Mouse (Mus musculus): ENCODE results near the gene AI661453.
A peak's percentile ranks its signal among the peaks of the same experiment; 100 is the strongest.

Gene AI661453

GRCm38 (mm10) chr17:47501531-47501930 is 65.1 kb downstream of the AI661453 start:
- DNase-seq (ENCODE audit: low read depth, low spot score): no peak

DNA sequence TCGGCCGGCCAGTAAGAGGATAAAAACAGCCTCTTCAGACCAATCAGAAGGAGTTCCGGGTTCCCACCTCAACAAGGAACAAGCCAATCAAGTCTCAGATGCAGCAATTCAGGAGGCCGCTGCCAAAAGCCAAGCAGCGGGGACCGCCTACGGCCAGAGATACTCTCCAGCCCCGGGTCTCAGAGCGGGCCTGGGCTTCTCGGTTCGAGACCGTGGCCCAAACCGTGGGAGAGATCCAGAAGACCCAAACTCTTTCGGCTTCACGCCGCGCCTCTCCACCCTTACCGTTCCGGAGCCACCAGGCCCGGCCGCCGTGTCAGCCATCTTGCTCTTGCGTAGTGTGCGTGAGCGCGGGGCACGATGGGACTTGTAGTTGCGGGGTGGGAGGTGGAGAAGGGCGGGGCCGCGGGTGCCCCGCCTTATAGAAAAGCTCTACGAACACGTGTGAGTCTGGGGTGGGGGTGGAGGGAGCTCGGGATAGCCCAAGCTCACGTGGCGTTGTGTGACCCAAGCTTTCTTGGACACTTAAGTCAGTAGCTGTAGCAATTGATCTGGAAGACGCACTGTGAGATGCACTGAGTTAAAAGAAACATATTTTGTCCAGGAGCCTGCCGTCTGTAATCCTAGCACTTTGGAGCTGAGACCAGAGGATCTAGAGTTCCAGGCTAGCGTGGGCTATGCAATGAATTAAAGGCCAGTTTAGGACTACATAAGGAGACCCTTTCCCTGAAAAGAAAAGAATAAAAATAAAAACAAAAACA is 65.7 kb downstream of the AI661453 start, which contains the start of gene Taf8:
TSS of gene Taf8 (minus strand) at position 347 of the 761 bp plus-strand sequence.
- peak; percentile 99 for DNase-seq (ENCODE audit: low read depth, low spot score)

GRCm38 (mm10) chr17:47502707-47503045 is 66.3 kb downstream of the AI661453 start:
- DNase-seq (ENCODE audit: low read depth, low spot score): peak; percentile 81

- DNase-seq (ENCODE audit: low read depth, low spot score): peak; percentile 91
Measured at GRCm38 (mm10) chr17:47503689-47504088, 67.3 kb downstream of the AI661453 start.

GRCm38 (mm10) chr17:47504228-47504627 is 67.8 kb downstream of the AI661453 start:
- no peak for DNase-seq (ENCODE audit: low read depth, low spot score)

DNA sequence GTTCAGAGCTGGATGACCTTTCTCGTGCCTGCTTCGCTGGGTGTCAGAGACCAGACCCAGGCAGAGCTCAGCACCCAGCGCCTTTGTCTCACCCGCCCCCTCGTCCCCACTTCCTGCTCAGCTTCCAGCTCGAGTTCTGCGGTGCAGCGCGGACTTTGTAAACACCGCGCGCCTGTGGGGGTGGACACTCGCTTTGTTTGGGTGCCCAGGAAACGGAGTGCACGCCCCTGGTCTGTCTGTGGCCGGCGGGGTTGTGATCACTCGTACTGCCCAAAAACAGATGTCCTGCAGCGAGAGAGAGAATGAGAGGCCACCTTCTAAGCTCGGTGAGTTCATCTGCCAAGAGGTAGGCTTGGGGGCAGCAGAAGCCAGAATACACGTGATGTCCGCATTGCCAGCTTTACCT is 68.5 kb downstream of the AI661453 start, which contains the start of gene Ccnd3:
TSS of gene Ccnd3 (plus strand) at position 111 of the 406 bp plus-strand sequence.
- no peak for DNase-seq (ENCODE audit: low read depth, low spot score)

DNA sequence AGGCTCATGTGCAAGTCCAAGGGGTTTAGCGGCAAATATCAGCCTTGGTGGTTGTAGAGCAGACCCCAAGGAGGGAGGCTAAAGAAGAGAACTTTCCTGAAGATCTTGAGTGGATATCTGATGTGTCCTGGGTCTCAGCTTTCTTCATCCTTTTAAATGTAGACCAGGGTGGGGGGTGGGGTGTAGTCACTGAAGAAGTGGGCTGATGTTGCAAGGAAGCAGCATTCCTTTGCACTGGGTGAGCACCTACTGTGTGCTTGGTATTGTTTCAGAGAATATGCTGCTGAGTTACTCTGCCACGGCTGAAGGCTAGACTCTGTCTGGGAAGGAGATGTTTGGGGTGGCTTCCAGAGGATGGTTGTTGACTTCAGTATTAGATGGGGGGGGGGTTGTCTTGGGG is 69.2 kb downstream of the AI661453 start:
- no peak for DNase-seq (ENCODE audit: low read depth, low spot score)

- no peak for DNase-seq (ENCODE audit: low read depth, low spot score)
Measured at GRCm38 (mm10) chr17:47506042-47506441, 69.6 kb downstream of the AI661453 start.

GRCm38 (mm10) chr17:47506697-47507096 is 70.3 kb downstream of the AI661453 start:
- no peak for DNase-seq (ENCODE audit: low read depth, low spot score)

DNA sequence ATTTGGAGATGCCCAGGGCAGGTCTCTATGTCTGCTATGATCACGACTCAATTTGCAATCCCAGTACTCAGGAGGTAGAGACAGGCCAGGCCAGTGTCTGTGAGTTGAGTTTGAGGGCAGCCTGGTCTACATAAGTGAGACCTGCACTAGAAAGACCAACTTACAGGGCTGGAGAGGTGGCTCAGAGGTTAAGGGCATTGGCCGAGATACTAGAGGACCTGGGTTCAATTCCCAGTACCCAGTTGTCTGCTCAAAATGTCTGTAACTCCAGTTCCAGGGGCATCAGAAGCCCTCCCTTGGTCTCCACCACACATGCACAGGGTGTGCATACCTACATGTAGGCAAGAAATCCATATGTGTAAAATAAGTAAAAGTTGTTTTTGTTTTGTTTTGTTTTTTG is 71.1 kb downstream of the AI661453 start:
- DNase-seq (ENCODE audit: low read depth, low spot score): no peak

DNA sequence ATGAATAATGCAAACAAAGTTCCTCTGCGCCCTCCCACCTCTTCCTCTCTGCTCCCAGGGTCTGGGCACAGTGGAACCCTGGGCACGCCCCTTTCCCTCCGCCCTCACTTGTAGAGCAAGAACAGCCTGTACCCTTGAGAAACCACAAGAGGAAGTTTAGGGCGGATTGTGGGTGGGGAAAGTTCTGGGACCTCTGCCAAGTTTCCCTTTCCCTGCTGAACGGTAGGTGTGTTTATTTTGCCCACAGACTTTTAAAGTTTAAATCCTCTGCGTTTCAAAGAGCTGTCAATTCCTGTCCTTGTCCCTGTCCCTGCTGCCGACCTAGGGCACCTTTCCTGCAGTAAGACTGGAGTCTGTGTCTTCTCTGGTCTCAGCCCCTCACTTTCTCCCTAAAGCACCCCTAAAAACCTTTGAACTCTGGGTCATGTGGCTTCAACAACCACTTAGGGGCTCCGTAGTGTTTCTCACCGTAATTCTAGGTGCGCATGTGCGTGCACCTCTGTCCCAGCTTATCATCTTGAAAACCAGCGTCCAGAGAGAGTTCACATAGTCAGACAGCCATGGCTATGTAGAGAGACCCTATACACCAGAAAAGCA is 71.7 kb downstream of the AI661453 start:
- peak; percentile 94 for DNase-seq (ENCODE audit: low read depth, low spot score)

DNA sequence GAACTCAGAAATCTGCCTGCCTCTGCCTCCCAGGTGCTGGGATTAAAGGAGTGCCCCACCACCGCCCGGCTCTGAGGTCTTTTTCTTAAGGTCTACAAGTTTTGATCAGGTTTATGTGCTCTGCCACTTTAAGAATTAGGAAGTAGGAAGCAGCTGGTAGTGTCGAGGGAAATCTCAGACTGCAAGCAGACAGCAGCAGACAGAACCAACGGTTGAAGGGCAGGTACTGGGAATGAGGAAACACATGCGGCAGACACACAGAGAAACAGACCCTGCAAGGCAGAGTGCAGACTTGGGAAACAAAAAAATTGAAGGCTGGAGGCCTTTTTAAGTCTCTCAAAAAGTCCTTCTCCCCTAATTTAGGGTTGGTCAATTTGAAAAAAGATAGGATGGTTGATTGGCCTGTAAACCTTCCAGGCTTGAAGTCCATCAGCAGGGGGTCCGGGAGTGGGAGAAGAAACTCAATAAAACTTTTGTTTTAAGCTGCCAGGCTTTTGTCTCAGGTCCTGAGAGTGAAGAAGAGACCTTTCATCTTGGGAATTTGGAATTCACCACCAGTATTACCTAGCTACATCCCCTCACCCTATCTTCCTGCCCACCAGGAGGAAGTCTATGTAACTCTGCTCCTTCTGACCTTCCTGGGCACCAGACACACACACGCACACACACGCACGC is 72.8 kb downstream of the AI661453 start:
- DNase-seq (ENCODE audit: low read depth, low spot score): peak; percentile 68

DNA sequence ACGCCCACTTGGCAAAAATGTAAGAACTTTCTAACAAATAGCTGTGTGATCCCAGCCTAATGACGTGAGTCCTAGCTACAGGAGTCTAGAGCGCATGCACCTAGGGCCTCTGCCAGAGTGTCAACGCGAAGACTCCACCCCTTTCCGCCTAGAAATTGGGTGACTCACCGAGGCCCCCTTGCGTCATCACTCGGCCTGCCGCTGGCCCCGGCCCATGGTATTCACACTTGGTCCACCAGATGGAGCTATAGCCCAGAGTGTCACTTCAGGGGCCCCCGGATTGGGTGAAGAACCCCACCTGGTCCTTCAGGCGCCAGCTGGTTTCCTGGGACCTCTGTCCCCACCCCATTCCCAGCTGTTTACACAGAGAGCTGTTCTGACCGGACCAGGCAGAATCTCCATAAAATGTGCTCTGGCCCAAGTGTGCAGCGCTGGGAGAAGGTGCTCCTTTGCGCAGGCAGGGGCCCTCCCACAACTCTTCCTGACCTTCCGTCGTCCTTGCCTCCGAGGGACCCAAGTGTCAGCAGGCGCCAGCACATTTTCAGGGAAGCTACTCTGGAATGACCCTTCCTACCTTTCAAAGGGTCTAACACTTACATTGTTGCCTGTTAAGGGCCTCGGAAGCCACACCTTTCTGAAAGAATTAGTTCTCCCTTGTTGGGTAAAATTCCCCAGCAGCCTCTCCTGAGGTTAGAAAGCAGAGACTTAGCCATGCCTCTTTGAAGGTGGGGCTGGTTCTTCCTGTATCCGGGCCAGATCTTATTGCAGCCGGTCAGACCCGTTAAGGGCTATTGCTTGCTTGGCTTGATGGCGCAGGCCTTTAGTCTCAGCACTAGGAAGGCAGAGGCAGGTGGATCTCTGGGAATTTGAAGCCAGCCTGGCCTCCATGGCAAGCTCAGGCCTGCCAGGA is 75.0 kb downstream of the AI661453 start:
- peak; percentile 99 for DNase-seq (ENCODE audit: low read depth, low spot score)

DNA sequence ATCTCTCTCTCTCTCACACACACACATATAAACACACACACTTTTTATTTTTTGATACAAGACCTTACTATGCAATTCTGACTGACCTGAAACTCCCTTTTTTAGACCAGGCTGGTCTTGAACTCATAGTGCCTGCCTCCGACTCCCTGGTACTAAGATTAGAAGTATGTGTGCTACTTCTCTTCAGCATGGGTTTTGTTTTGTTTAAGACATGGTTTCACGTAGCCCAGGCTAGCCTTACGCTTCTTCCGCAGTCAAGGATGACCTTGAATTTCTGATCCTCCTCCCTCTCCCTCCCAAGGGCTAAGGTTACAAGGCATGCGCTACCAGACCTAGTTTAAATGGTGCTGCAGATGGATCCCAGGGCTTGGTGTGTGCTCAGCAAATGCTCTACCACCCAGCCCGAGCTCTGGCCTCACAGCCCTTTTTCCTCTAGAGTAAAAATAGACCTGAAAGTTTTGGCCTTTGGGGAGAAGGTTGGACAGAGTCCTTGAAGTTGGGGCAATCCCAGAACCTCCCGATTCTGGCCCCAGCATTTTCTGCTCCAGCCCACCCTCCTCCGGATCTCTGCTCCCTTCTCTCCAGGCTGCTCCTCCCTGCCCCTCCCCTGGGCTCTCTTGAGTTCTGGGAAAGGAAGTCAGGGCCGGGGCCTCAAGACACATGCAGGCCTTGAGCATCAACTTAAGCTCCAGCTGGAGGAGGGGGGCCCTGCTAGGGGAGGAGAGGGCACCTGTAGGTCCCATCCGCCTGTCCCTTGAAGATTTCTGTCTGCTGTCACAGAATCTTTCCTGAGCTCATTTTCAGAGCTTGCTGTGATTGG is 76.8 kb downstream of the AI661453 start:
- DNase-seq (ENCODE audit: low read depth, low spot score): peak; percentile 74

GRCm38 (mm10) chr17:47515180-47515844 is 78.9 kb downstream of the AI661453 start:
- DNase-seq (ENCODE audit: low read depth, low spot score): no peak

DNA sequence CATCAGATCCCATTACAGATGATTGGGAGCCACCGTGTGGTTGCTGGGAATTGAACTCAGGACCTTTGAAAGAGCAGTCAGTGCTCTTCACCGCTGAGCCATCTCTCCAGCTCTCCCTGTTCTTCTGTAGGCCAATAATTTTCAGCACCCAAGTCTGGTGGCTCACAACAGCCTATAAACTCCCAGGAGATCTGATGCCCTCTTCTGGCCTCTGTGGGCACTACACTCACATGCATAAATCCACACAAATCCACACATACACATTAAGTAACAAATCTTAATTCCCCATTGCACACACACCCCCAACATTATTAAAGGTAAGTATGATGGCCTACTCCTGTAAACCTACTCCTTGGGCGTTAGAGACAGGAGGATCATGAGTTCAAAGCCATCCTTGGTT is 79.8 kb downstream of the AI661453 start:
- no peak for DNase-seq (ENCODE audit: low read depth, low spot score)

DNA sequence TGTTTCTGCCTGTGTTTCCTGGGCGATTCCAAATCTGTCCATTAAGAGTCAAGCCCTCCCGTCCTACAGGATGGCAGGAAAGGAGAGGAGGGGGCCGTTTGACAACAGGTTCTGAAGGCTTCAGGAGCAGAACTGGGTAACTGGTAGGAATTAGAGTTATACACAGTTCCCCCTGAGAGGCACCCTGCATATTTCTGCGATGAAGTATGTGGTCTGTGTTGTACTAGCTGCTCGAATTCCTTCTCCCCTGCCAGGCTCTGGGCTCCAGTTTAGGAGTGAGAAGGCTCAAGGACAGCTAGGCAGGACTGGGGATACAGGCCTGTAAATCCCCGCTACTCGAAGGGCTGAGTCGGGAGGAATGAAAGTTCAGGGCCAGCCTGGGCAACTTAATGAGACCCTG is 81.8 kb downstream of the AI661453 start:
- no peak for DNase-seq (ENCODE audit: low read depth, low spot score)
